Mouse (Mus musculus) CD4-positive helper T cell, adult 2 months (primary cell): ENCODE measurements around the gene Amy2a5.
"Not testable (repeated sequence)": the region's sequence is repeated elsewhere in the genome, so short reads cannot be mapped to it uniquely, and the experiment has no call there.

ENCODE experiments used
- DNase-seq: peaks from one replicate; pipeline ENCODE4 v3.0.0-alpha.2; 2012; ENCODE audit warnings: low read depth, missing footprints, low spot score

Gene Amy2a5

DNA sequence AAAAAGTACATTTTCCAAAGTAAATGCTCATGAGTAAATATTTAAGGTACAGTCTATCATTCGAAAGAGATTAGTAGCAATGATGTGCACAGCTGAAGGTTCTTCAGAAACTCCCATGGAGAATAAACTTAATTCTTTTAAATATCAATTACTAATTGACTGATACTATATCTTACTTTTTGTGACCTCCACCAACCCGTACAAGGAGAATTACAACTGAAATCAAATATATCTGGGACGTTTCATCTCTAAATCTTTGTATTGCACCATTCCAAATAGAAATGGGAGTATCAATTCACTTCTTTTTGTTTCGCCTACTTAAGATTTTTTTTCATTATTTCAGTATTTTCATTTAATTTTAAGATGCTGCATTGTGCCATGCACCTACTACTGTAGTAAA is at the start of gene Amy2a5:
Gene Amy2a5 (minus strand): TSS at position 101 of the 400 bp plus-strand sequence.
- DNase-seq: not testable (repeated sequence)

GRCm38 (mm10) chr3:113291349-113291748 is 32.7 kb upstream of the Amy2a5 start, which contains the start of gene Amy2a4:
TSS of gene Amy2a4 (minus strand) at chr3:113291449.
- not testable (repeated sequence) for DNase-seq

DNA sequence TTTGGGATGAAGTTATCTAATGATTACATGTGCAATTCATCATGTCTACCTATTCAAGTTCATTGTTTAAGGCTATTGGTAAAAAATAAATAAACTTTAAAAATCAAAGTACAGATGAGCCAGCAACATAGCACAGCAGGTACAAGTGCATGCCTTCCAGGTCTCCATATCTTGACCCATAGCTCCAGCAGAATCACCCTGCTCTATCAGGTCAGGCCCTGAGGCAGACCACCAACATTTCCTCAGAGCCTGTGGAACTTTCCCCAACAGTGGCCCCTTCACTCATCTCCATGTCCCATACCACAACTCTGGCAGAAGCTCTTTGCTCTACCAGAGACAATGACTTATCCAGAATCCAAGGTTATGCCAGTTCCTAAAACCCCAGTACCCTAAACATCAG is 21.6 kb upstream of the Amy2a5 start:
- DNase-seq: not testable (repeated sequence)

GRCm38 (mm10) chr3:113279586-113279985 is 20.9 kb upstream of the Amy2a5 start:
- not testable (repeated sequence) for DNase-seq

- no peak for DNase-seq
Observed at GRCm38 (mm10) chr3:113227115-113227514, 31.5 kb downstream of the Amy2a5 start.
